23 mouse cellular contexts compared by ENCODE assay signal in genomic region chr15:42225006-42225405, GRCm38 (mm10).
DNase-seq lines count a peak whose midpoint lies in the region; ATAC-seq lines count a peak whose summit lies in the region.
"Had no signal": no experiment of that assay in that cellular context is flagged by ENCODE, and none has a peak within 500 bp of the region (broad histone marks: within the 10 kb centered on the region; RNA-seq: fewer than 3 reads in every experiment).

No protein-coding gene starts in this region.

- H3K9ac ChIP-seq in kidney, embryonic 14.5 days (ENCODE audit: low read depth, low read length) = no peak overlapping the region
- H3K9ac ChIP-seq in kidney, embryonic 16.5 days (replicated peaks; ENCODE audit: low read length) = no peak overlapping the region
- H3K9ac ChIP-seq: embryonic facial prominence, embryonic 13.5 days; embryonic facial prominence, embryonic 15.5 days; forebrain, embryonic 13.5 days; forebrain, embryonic 15.5 days; forebrain, postnatal 0 days had no signal

- DNase-seq in embryo, embryonic 10 days (ENCODE audit: low spot score) = peak; percentile 8
- no peak for DNase-seq in embryo, embryonic 9.5 days (ENCODE audit: extremely low spot score)
- no peak for DNase-seq in kidney, postnatal 25 days
- DNase-seq in kidney, adult 11 months = no peak
- peak; percentile 52 for DNase-seq in 3T3-L1 (ENCODE audit: low read depth, low spot score)
- DNase-seq in ovary, postnatal 36 days (ENCODE audit: low spot score) = no peak
- DNase-seq: adrenal gland, adult 2 months; adrenal gland, postnatal 10 days; adrenal gland, postnatal 25 days; cerebellum, adult 11 months; cerebellum, adult 18-20 months; cerebellum, adult 8-10 months; cerebellum, adult 9-11 months; cerebellum, postnatal 14 days; cerebellum, postnatal 36 days; forebrain, postnatal 0 days had no signal

- ATAC-seq in kidney, embryonic 14.5 days (ENCODE audit: low FRiP score, low TSS enrichment) = peak; percentile 81; the same call in 1 of the 2 replicates
- ATAC-seq in kidney, embryonic 16.5 days (ENCODE audit: low FRiP score, low TSS enrichment) = peak; percentile 81; the same call in 1 of the 2 replicates
- ATAC-seq: forebrain, embryonic 13.5 days; forebrain, embryonic 15.5 days; forebrain, postnatal 0 days had no signal

- H3K4me2 ChIP-seq in kidney, embryonic 14.5 days (replicated peaks; ENCODE audit: low read depth, low read length) = no peak overlapping the region
- no peak overlapping the region for H3K4me2 ChIP-seq in kidney, embryonic 16.5 days (replicated peaks; ENCODE audit: low read depth, low read length)
- H3K4me2 ChIP-seq: embryonic facial prominence, embryonic 13.5 days; embryonic facial prominence, embryonic 15.5 days; forebrain, embryonic 13.5 days; forebrain, embryonic 15.5 days had no signal

- H3K27ac ChIP-seq in kidney, embryonic 14.5 days (ENCODE audit: low read depth, low read length) = no peak overlapping the region
- H3K27ac ChIP-seq in kidney, embryonic 16.5 days (ENCODE audit: low read length) = no peak overlapping the region
- H3K27ac ChIP-seq: embryonic facial prominence, embryonic 13.5 days; embryonic facial prominence, embryonic 15.5 days; forebrain, embryonic 13.5 days; forebrain, embryonic 15.5 days had no signal

- H3K27me3 ChIP-seq in kidney, embryonic 14.5 days (ENCODE audit: control insufficient read depth, insufficient read depth, low read length) = no peaks in the 10 kb centered on the region
- H3K27me3 ChIP-seq in kidney, embryonic 16.5 days (ENCODE audit: insufficient read depth, low read length) = no peaks in the 10 kb centered on the region
- H3K27me3 ChIP-seq: embryonic facial prominence, embryonic 13.5 days; embryonic facial prominence, embryonic 15.5 days; forebrain, embryonic 13.5 days; forebrain, embryonic 15.5 days had no signal

- no peaks in the 10 kb centered on the region for H3K9me3 ChIP-seq in kidney, embryonic 14.5 days (ENCODE audit: control insufficient read depth, low read length)
- no peaks in the 10 kb centered on the region for H3K9me3 ChIP-seq in kidney, embryonic 16.5 days (ENCODE audit: low read length)
- H3K9me3 ChIP-seq: embryonic facial prominence, embryonic 13.5 days; embryonic facial prominence, embryonic 15.5 days; forebrain, embryonic 13.5 days; forebrain, embryonic 15.5 days had no signal

- no peak overlapping the region for H3K4me3 ChIP-seq in kidney, embryonic 14.5 days (ENCODE audit: low read length)
- H3K4me3 ChIP-seq in kidney, embryonic 16.5 days (ENCODE audit: low read length) = no peak overlapping the region
- H3K4me3 ChIP-seq: embryonic facial prominence, embryonic 13.5 days; embryonic facial prominence, embryonic 15.5 days; erythroblast, embryonic 14.5 days; forebrain, embryonic 13.5 days; forebrain, embryonic 15.5 days had no signal

- no peaks in the 10 kb centered on the region for H3K4me1 ChIP-seq in kidney, embryonic 14.5 days (ENCODE audit: control insufficient read depth, insufficient read depth, low read length)
- H3K4me1 ChIP-seq in kidney, embryonic 16.5 days (ENCODE audit: insufficient read depth, low read length) = 0 out of 2 replicates have a peak, but pooled peaks cover 8% of the 10 kb centered on the region
- H3K4me1 ChIP-seq: embryonic facial prominence, embryonic 13.5 days; embryonic facial prominence, embryonic 15.5 days; forebrain, embryonic 13.5 days; forebrain, embryonic 15.5 days had no signal

- H3K36me3 ChIP-seq in kidney, embryonic 14.5 days (ENCODE audit: control insufficient read depth, insufficient read depth, low read length) = no peaks in the 10 kb centered on the region
- H3K36me3 ChIP-seq in kidney, embryonic 16.5 days (ENCODE audit: insufficient read depth, low read length) = no peaks in the 10 kb centered on the region
- H3K36me3 ChIP-seq: embryonic facial prominence, embryonic 13.5 days; embryonic facial prominence, embryonic 15.5 days; forebrain, embryonic 15.5 days had no signal

- WGBS in kidney, embryonic 14.5 days = 24% methylated on average over 1 of the region's 1 CpGs
- WGBS in kidney, embryonic 16.5 days = 19% methylated on average over 1 of the region's 1 CpGs

Comparison
In these comparisons a context has a peak if more than half of its experiments do, and no peak if none do; other contexts are left out.
1. DNase-seq: peak in embryo, embryonic 10 days (single experiment) and 3T3-L1 (single experiment); none in embryo, embryonic 9.5 days (single experiment), kidney, postnatal 25 days (0 of 2), kidney, adult 11 months (single experiment) and ovary, postnatal 36 days (single experiment).